Mouse (Mus musculus) frontal cortex, postnatal 36 days (tissue): Measurements from ENCODE around the gene Tuba3a.

Experiments
- DNase-seq, 2 experiments: peaks; one replicate each; pipeline ENCODE4 v3.0.0; 2022; ENCODE audit warnings: low spot score in 2 of 2

Gene Tuba3a

GRCm38 (mm10) chr6:125266091-125266490 is 19.8 kb downstream of the Tuba3a start:
- DNase-seq = no peak

GRCm38 (mm10) chr6:125265239-125265638 is 20.6 kb downstream of the Tuba3a start:
- peak; percentile 31 to 53 for DNase-seq

- no peak for DNase-seq
Measured at GRCm38 (mm10) chr6:125264219-125264618, 21.6 kb downstream of the Tuba3a start.

- DNase-seq = no peak
Measured at GRCm38 (mm10) chr6:125260006-125260555, 25.8 kb downstream of the Tuba3a start.

GRCm38 (mm10) chr6:125256222-125256966 is 29.4 kb downstream of the Tuba3a start:
- DNase-seq = peak in 1 of 2 experiments; percentile 17

- DNase-seq = no peak
Measured at GRCm38 (mm10) chr6:125255516-125256044, 30.3 kb downstream of the Tuba3a start.

- DNase-seq = no peak
Measured at GRCm38 (mm10) chr6:125253863-125254715, 31.8 kb downstream of the Tuba3a start.

- DNase-seq = no peak
Measured at GRCm38 (mm10) chr6:125252711-125253110, 33.1 kb downstream of the Tuba3a start.

- no peak for DNase-seq
Measured at GRCm38 (mm10) chr6:125252285-125252684, 33.6 kb downstream of the Tuba3a start.

GRCm38 (mm10) chr6:125244551-125244950 is 41.3 kb downstream of the Tuba3a start:
- no peak for DNase-seq

- DNase-seq = no peak
Measured at GRCm38 (mm10) chr6:125241566-125241965, 44.3 kb downstream of the Tuba3a start.

GRCm38 (mm10) chr6:125240617-125241016 is 45.2 kb downstream of the Tuba3a start:
- no peak for DNase-seq

- no peak for DNase-seq
Measured at GRCm38 (mm10) chr6:125239547-125239946, 46.3 kb downstream of the Tuba3a start.

- no peak for DNase-seq
Measured at GRCm38 (mm10) chr6:125238396-125238795, 47.4 kb downstream of the Tuba3a start.

- DNase-seq = no peak
Measured at GRCm38 (mm10) chr6:125237421-125237820, 48.4 kb downstream of the Tuba3a start.

- no peak for DNase-seq
Measured at GRCm38 (mm10) chr6:125236782-125237181, 49.1 kb downstream of the Tuba3a start, which contains the start of gene Cd27. Cd27 (minus strand) TSS chr6:125237010.

- no peak for DNase-seq
Measured at GRCm38 (mm10) chr6:125236341-125236740, 49.5 kb downstream of the Tuba3a start.

- no peak for DNase-seq
Measured at GRCm38 (mm10) chr6:125234520-125234828, 51.4 kb downstream of the Tuba3a start.

- no peak for DNase-seq
Measured at GRCm38 (mm10) chr6:125233816-125234519, 51.9 kb downstream of the Tuba3a start.

GRCm38 (mm10) chr6:125232516-125232915 is 53.3 kb downstream of the Tuba3a start:
- DNase-seq = no peak

GRCm38 (mm10) chr6:125232045-125232437 is 53.8 kb downstream of the Tuba3a start:
- no peak for DNase-seq
